Mouse (Mus musculus): ENCODE data around the gene Olfr366.
"Not testable (repeated sequence)": the region's sequence is repeated elsewhere in the genome, so short reads cannot be mapped to it uniquely, and the experiment has no call there.

The Olfr366 gene

DNA sequence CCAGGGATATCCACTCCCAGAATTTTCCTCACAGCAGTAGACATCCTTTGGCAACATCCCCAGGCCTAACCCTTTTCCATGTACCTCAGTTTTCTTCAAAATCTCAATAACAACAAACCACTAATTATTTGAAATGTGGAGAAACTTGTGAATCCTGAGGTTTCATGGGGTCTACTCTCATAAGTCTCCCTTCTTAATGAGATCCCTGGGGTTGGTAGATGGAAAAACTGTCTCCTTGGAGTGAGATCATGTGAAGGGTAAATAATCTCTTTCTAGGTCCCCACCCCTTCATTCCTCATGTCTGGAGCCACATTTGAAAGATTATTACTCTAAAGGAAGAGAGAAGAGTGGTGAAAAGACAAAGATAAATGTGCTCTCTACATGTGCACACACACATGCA, at the start of gene Olfr366:
Gene Olfr366, plus strand, starts transcription at position 301 of the 400 bp plus-strand sequence.
- no peak for DNase-seq

DNA sequence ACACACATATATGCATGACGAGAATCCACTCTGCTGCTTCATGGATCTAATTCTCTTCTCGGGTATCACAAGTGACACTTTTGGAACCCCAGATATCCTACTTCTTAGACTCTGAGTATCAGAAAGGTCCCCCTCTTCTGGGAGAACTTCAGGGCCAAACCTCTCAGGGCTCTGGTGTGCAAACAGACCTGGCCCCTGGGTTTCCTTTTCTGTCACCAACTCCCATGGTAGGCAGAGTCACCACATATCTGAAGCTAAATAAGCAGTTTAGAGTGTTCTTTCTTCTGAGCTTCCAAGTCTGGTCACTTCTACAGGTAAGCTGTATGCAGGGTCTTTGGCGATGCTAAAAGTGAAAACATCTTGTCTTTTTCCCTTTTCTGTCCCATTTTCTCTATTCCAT, 23.5 kb upstream of the Olfr366 start, which contains the start of gene Olfr365:
Gene Olfr365, plus strand, starts transcription at position 301 of the 400 bp plus-strand sequence.
- no peak for DNase-seq

DNA sequence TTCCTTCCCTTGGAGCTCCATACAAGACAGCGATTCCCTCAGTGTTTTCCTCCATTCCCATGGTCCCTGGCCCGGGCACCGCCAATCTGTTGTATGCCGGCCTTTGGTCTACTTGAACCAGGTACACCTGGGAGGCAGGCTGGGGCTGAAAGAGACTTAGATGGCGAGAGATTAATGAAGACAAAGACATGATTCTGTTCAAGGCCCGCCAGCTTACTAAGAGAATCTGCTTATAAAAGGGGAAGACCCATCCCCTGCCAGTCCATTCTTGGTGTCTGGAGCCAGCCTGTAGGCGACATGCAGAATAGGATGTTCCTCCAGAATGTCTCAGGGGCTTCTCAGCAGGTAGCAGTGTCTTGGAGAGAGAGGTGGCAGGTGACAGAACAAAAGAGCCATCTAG, 50.4 kb downstream of the Olfr366 start:
- DNase-seq = not testable (repeated sequence)

All from cerebellum, postnatal 14 days (tissue).